Mouse (Mus musculus) splenic B cell, adult 2 months (primary cell): Measurements from ENCODE around the gene Arhgap18.

Experiments used
- DNase-seq: peaks from one replicate; pipeline ENCODE4 v3.0.0-alpha.2; 2011; ENCODE audit warnings: low read depth, low spot score
- H3K27me3 ChIP-seq: 2 replicates; pipeline ENCODE4 v1.6.1; 2012; ENCODE audit warnings: mild to moderate bottlenecking, low read length, moderate library complexity, mixed read lengths; ENCODE audit not compliant: control insufficient read depth, poor library complexity, insufficient read depth, severe bottlenecking
- H3K36me3 ChIP-seq: 2 replicates; pipeline ENCODE4 v1.6.1; 2012; ENCODE audit warnings: mild to moderate bottlenecking, low read length, moderate library complexity, mixed read lengths; ENCODE audit not compliant: control insufficient read depth, poor library complexity, insufficient read depth, severe bottlenecking

The Arhgap18 gene

GRCm38 (mm10) chr10:26832669-26833249 is 79.5 kb downstream of the Arhgap18 start:
- DNase-seq: no peak
- Histone ChIP-seq H3K36me3 (no peaks in the 10 kb centered on the region), H3K27me3 (no peaks in the 10 kb centered on the region)

GRCm38 (mm10) chr10:26833393-26833792 is 80.2 kb downstream of the Arhgap18 start:
- DNase-seq: no peak
- Histone ChIP-seq H3K27me3 (no peaks in the 10 kb centered on the region), H3K36me3 (no peaks in the 10 kb centered on the region)

GRCm38 (mm10) chr10:26849311-26849710 is 96.1 kb downstream of the Arhgap18 start:
- DNase-seq: no peak
- Histone ChIP-seq H3K27me3 (no peaks in the 10 kb centered on the region), H3K36me3 (peaks cover 1% of the 10 kb centered on the region; the same call in 1 of the 2 replicates)

- Histone ChIP-seq H3K27me3 (no peaks in the 10 kb centered on the region), H3K36me3 (peaks cover 1% of the 10 kb centered on the region; the same call in 1 of the 2 replicates)
- no peak for DNase-seq
Observed at GRCm38 (mm10) chr10:26849854-26850253, 96.6 kb downstream of the Arhgap18 start.

- Histone ChIP-seq H3K27me3 (no peaks in the 10 kb centered on the region), H3K36me3 (peaks cover 1% of the 10 kb centered on the region; the same call in 1 of the 2 replicates)
- DNase-seq: no peak
Observed at GRCm38 (mm10) chr10:26854556-26855100, 101.4 kb downstream of the Arhgap18 start.

GRCm38 (mm10) chr10:26855851-26856535 is 102.8 kb downstream of the Arhgap18 start:
- no peaks in the 10 kb centered on the region for H3K27me3 ChIP-seq
- DNase-seq: no peak
- H3K36me3 ChIP-seq: no peaks in the 10 kb centered on the region; the same call in 1 of the 2 replicates

- H3K27me3 ChIP-seq: no peaks in the 10 kb centered on the region
- no peak for DNase-seq
- no peaks in the 10 kb centered on the region; the same call in 1 of the 2 replicates for H3K36me3 ChIP-seq
Observed at GRCm38 (mm10) chr10:26857583-26857982, 104.4 kb downstream of the Arhgap18 start.

- no peak for DNase-seq
- Histone ChIP-seq H3K27me3 (no peaks in the 10 kb centered on the region), H3K36me3 (no peaks in the 10 kb centered on the region)
Observed at GRCm38 (mm10) chr10:26858537-26858936, 105.3 kb downstream of the Arhgap18 start.

- no peaks in the 10 kb centered on the region for H3K36me3 ChIP-seq
- no peaks in the 10 kb centered on the region for H3K27me3 ChIP-seq
- DNase-seq: no peak
Observed at GRCm38 (mm10) chr10:26861231-26861630, 108.0 kb downstream of the Arhgap18 start.

- DNase-seq: no peak
- Histone ChIP-seq H3K36me3 (no peaks in the 10 kb centered on the region), H3K27me3 (no peaks in the 10 kb centered on the region)
Observed at GRCm38 (mm10) chr10:26862207-26862606, 109.0 kb downstream of the Arhgap18 start.

- Histone ChIP-seq H3K27me3 (no peaks in the 10 kb centered on the region), H3K36me3 (no peaks in the 10 kb centered on the region; the same call in 1 of the 2 replicates)
- no peak for DNase-seq
Observed at GRCm38 (mm10) chr10:26863982-26864381, 110.8 kb downstream of the Arhgap18 start.

- Histone ChIP-seq H3K36me3 (no peaks in the 10 kb centered on the region; the same call in 1 of the 2 replicates), H3K27me3 (no peaks in the 10 kb centered on the region)
- no peak for DNase-seq
Observed at GRCm38 (mm10) chr10:26870802-26871201, 117.6 kb downstream of the Arhgap18 start.

- no peak for DNase-seq
- Histone ChIP-seq H3K27me3 (no peaks in the 10 kb centered on the region), H3K36me3 (no peaks in the 10 kb centered on the region)
Observed at GRCm38 (mm10) chr10:26877309-26877708, 124.1 kb downstream of the Arhgap18 start.

- H3K36me3 ChIP-seq: 0 out of 2 replicates have a peak, but pooled peaks cover 1% of the 10 kb centered on the region
- DNase-seq: no peak
- no peaks in the 10 kb centered on the region for H3K27me3 ChIP-seq
Observed at GRCm38 (mm10) chr10:26878924-26879600, 125.8 kb downstream of the Arhgap18 start.

GRCm38 (mm10) chr10:26884949-26885348 is 131.7 kb downstream of the Arhgap18 start:
- DNase-seq: no peak
- 0 out of 2 replicates have a peak, but pooled peaks cover 2% of the 10 kb centered on the region for H3K36me3 ChIP-seq
- no peaks in the 10 kb centered on the region for H3K27me3 ChIP-seq
